Mouse (Mus musculus) hindbrain, embryonic 13.5 days (tissue): ENCODE measurements around the gene Mtpn. TPM values are rescaled to one million over a fixed set of nuclear protein-coding genes. Genes with fewer than 3 reads are reported as not detected.

ENCODE experiments used
- ATAC-seq: fragments of 200-750 bp; cut with Nextera tagmentation; 2 replicates; pipeline ENCODE4 v1.8.0; 2017; ENCODE audit warnings: moderate TSS enrichment; ENCODE audit not compliant: low FRiP score
- H3K27ac ChIP-seq: fragments of 300-500 bp; sonication (generic); 2 replicates; pipeline ENCODE4 v1.5.1; 2015; ENCODE audit warnings: inconsistent platforms, mild to moderate bottlenecking, moderate library complexity
- H3K27me3 ChIP-seq: fragments of 300-500 bp; sonication (generic); 2 replicates; pipeline ENCODE4 v1.6.1; 2015; ENCODE audit warnings: mild to moderate bottlenecking, inconsistent platforms
- H3K36me3 ChIP-seq: fragments of 300-500 bp; sonication (generic); 2 replicates; pipeline ENCODE4 v1.6.1; 2015; ENCODE audit warnings: mild to moderate bottlenecking, inconsistent platforms
- H3K4me1 ChIP-seq: fragments of 300-500 bp; sonication (generic); replicated peaks from 2 replicates; pipeline ENCODE4 v1.6.1; 2015; ENCODE audit warnings: inconsistent platforms
- H3K4me2 ChIP-seq: fragments of 300-500 bp; sonication (generic); 2 replicates; pipeline ENCODE4 v1.6.1; 2015; ENCODE audit warnings: inconsistent platforms, mild to moderate bottlenecking, moderate library complexity
- H3K4me3 ChIP-seq: fragments of 300-500 bp; sonication (generic); 2 replicates; pipeline ENCODE4 v1.5.1; 2015; ENCODE audit warnings: mild to moderate bottlenecking, inconsistent platforms
- H3K9ac ChIP-seq: fragments of 300-500 bp; sonication (generic); 2 replicates; pipeline ENCODE4 v1.6.1; 2015; ENCODE audit warnings: mild to moderate bottlenecking, inconsistent platforms
- H3K9me3 ChIP-seq: fragments of 300-500 bp; sonication (generic); 2 replicates; pipeline ENCODE4 v1.6.1; 2016; ENCODE audit warnings: inconsistent platforms
- WGBS: fragments of 180-500 bp; shearing (Covaris S2); methylation state at CpG from one replicate; pipeline ENCODE4 v1.1.7; 2015; 5-methylcytosine and 5-hydroxymethylcytosine counted together
- polyA plus RNA-seq: library from polyadenylated mRNA; unstranded; fragments of >200 nt; fragmentation: Nextera tagmentation; extraction: Ambion mirVana; gene quantifications from 2 replicates; pipeline ENCODE4 v1.2.1, GENCODE M21; 2015

Mtpn gene
- 188 and 195 TPM in 2 replicates for polyA plus RNA-seq

DNA sequence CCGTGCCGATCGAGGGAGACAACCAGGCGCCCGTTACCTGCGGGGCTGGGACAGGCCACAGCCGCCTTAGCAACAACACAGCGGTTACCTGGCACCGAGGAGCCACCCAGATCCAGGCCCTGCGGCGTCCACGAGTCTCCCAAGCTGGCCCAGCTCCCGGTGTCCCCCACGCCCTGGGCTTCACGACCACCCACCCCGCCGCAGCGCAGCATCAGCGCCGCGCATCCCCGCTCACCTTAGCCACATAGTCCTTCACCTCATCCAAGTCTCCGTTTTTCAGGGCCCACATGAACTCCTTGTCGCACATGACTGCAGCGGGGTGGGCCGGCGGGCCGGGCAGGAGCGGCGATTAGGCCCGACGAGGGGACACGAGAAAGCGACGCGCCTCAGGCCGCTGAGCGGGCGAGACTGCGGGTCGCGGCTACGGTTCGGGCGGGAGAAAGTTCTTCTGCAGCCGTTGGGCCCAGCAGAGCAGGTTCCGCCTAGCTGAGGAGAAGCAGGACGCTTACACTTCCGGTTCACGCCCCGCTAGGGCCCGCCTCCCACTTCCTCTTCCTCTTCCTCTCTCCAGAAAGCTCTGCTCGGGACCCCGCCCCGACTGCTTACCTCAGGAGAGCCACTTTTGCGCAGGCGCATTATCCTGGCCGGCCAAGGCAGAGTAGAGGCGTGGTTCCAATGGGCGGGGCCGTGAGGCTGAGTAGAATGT, at the start of gene Mtpn:
TSS of gene Mtpn (minus strand) at position 585 of the 706 bp plus-strand sequence.
- H3K4me1 ChIP-seq: peaks cover 18% of the 10 kb centered on the region
- peak within 1 kb of the TSS; percentile 97 for H3K9ac ChIP-seq
- H3K27ac ChIP-seq: peak within 1 kb of the TSS; percentile 84
- peak; percentile 100 for ATAC-seq
- H3K4me3 ChIP-seq: peak within 1 kb of the TSS; percentile 99
- WGBS: 0% methylated on average over 61 of the region's 61 CpGs
- H3K9me3 ChIP-seq: no peaks in the 10 kb centered on the region
- peak within 1 kb of the TSS; percentile 84 for H3K4me2 ChIP-seq
- H3K27me3 ChIP-seq: no peaks in the 10 kb centered on the region
- H3K36me3 ChIP-seq: no peaks in the 10 kb centered on the region

DNA sequence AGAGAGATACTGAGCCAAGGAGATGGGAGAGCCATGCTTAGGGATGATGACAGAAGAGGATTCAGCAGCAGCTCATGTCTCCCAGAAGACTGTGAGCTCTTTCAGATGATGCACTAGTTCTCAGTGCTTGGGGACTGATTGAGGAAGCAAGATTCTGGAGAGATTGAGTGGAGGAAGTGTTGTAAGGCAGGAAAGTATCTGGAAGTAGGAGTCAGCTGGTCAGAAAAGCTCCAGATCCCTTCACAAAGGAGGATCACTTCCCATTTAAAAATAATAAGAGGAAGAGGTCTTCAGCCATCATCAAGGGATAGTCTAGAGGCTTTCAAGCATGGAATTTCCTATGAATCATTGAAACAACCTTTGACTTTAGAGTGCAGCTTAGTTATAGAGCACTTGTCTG, 29.0 kb upstream of the Mtpn start:
- ATAC-seq: no peak
- no peaks in the 10 kb centered on the region for H3K9me3 ChIP-seq

GRCm38 (mm10) chr6:35567755-35568154, 28.1 kb upstream of the Mtpn start:
- H3K9me3 ChIP-seq: no peaks in the 10 kb centered on the region

More for the DNA sequence above, 29.0 kb upstream of the Mtpn start:
- no peaks in the 10 kb centered on the region for H3K36me3 ChIP-seq
- H3K4me3 ChIP-seq: no peak overlapping the region
- no peak overlapping the region for H3K27ac ChIP-seq
- no peaks in the 10 kb centered on the region for H3K4me1 ChIP-seq
- no peaks in the 10 kb centered on the region for H3K27me3 ChIP-seq
- no peak overlapping the region for H3K9ac ChIP-seq
- no peak overlapping the region for H3K4me2 ChIP-seq

DNA sequence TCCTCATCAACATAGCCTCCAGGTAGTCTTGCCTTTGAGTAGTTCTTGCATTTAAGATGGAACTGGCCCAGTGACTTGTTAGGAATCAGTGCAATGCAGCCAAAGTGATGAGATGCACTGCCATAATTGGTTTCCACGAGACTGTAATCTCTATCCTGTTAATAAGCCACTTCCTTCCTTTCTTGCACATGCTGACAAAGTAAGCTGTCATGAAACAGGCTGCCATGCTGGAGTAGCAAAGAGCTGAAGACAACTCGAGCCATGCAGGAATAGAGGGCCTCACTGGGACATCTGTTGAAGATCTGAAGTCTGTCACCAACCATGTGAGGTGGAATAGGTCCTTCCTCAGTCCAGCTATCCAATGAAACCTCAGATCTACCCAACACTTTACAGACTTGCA, 20.3 kb upstream of the Mtpn start:
- no peak overlapping the region for H3K4me2 ChIP-seq
- H3K4me1 ChIP-seq: no peaks in the 10 kb centered on the region
- no peak overlapping the region for H3K4me3 ChIP-seq
- H3K9me3 ChIP-seq: no peaks in the 10 kb centered on the region
- H3K27ac ChIP-seq: no peak overlapping the region
- no peak overlapping the region for H3K9ac ChIP-seq
- no peaks in the 10 kb centered on the region for H3K27me3 ChIP-seq
- no peak for ATAC-seq
- H3K36me3 ChIP-seq: no peaks in the 10 kb centered on the region
- 73% methylated on average over 2 of the region's 2 CpGs for WGBS

More at GRCm38 (mm10) chr6:35567755-35568154, 28.1 kb upstream of the Mtpn start:
- H3K4me3 ChIP-seq: no peak overlapping the region
- H3K4me1 ChIP-seq: no peaks in the 10 kb centered on the region
- H3K36me3 ChIP-seq: no peaks in the 10 kb centered on the region
- H3K9ac ChIP-seq: no peak overlapping the region
- no peak overlapping the region for H3K27ac ChIP-seq
- H3K27me3 ChIP-seq: no peaks in the 10 kb centered on the region
- ATAC-seq: no peak
- H3K4me2 ChIP-seq: no peak overlapping the region

DNA sequence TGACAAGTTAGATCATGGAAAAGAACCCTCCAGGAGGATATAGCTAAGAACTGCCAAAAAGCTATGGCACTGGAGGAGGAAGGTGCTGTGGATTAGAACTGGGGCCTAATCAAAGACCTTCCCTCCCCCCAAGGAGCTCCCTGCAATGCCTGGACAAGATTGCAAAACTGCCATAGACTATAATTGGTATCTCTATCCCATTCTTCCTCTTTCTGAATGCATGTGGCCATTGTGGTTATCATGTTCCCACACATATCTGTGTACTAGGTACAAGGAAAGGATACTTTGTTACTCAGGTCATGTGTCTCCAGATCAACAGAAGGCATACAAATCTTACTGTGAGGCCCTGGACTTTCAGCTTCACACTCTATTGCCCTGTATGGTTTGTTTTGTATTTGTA, 4.7 kb upstream of the Mtpn start:
- H3K9me3 ChIP-seq: peaks cover 10% of the 10 kb centered on the region; the same call in 1 of the 2 replicates
- no peak overlapping the region for H3K4me3 ChIP-seq
- H3K27ac ChIP-seq: no peak overlapping the region
- no peak overlapping the region for H3K4me2 ChIP-seq
- H3K36me3 ChIP-seq: no peaks in the 10 kb centered on the region
- H3K9ac ChIP-seq: no peak overlapping the region
- H3K4me1 ChIP-seq: no peaks in the 10 kb centered on the region
- no peak for ATAC-seq
- H3K27me3 ChIP-seq: no peaks in the 10 kb centered on the region

DNA sequence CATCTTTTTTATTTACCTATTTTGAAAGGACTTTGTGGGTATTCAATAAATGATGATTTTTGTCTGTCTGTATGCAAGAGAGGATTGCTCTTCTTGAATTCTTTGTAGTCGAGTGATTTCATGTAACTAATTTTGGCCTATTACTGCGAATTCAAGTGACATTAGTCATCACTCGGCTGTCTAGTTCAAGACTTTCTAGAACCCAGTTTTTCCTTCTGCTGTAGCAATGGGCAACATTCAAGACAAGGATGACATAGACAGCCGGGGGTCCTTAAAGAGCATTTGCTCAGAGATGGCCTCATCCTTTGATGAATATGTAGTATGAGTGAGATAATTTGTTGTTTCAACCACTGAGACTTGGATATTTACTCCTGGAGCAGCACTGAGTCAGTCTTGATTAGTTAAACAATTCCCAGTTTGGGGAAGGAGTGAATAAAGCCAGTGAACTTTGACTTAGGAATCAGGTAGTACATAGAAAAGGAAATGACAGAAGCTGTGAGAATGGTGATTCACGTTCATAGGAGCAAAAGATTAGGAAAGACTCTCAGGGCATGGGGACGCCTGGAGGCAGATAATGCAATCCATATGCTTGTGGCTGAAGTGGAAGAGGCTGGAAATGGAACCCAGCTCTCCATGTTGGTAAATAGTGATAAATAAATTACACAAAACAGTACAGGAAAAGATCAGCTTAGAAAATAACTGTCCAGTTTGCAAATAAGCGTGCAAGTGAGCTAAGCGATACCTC, 3.1 kb upstream of the Mtpn start:
- WGBS: 80% methylated on average over 8 of the region's 8 CpGs
- peaks cover 11% of the 10 kb centered on the region for H3K4me1 ChIP-seq
- H3K9ac ChIP-seq: no peak overlapping the region
- no peaks in the 10 kb centered on the region for H3K27me3 ChIP-seq
- no peak overlapping the region for H3K4me3 ChIP-seq
- H3K9me3 ChIP-seq: peaks cover 10% of the 10 kb centered on the region; the same call in 1 of the 2 replicates
- H3K4me2 ChIP-seq: no peak overlapping the region
- no peaks in the 10 kb centered on the region for H3K36me3 ChIP-seq
- no peak for ATAC-seq
- no peak overlapping the region for H3K27ac ChIP-seq

- Histone ChIP-seq H3K4me1 (peaks cover 18% of the 10 kb centered on the region), H3K27me3 (no peaks in the 10 kb centered on the region), H3K4me2 (no peak overlapping the region), H3K9ac (no peak overlapping the region), H3K36me3 (no peaks in the 10 kb centered on the region), H3K4me3 (no peak overlapping the region), H3K27ac (no peak overlapping the region), H3K9me3 (no peaks in the 10 kb centered on the region)
- no peak for ATAC-seq
- WGBS: 95% methylated on average over 9 of the region's 9 CpGs
Observed at GRCm38 (mm10) chr6:35540377-35540776, 689 bp upstream of the Mtpn start.

DNA sequence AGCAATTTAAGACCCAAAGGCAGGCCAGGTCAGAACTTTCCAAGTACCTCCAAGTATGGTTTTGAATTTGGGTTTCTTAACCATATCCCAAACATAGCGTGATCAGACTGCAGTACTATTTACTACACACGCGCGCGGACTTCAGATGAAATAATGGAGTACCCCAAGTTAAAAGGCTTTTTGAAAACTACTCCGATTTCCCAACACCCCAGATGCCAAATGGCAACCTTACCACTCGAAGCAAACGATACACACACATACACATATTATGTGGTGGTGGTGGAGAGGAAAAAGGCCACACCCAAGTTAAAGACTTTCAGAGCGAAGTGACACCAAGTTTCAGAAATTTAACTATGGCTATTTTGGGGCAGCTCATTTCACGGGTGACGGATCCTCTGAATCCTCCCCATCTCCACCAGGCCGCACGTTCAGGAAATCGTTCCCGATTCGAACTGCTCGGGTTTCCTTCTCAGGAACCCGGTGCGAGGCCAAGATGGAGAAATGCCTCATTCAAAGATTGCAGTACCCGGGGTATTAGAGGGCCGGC, 858 bp downstream of the Mtpn start:
- H3K27me3 ChIP-seq: no peaks in the 10 kb centered on the region
- H3K4me2 ChIP-seq: peak overlapping the region; percentile 84
- 10% methylated on average over 21 of the region's 21 CpGs for WGBS
- peak overlapping the region; percentile 99 for H3K4me3 ChIP-seq
- peak overlapping the region; percentile 97 for H3K9ac ChIP-seq
- H3K4me1 ChIP-seq: peaks cover 18% of the 10 kb centered on the region
- no peak for ATAC-seq
- H3K27ac ChIP-seq: peak overlapping the region; percentile 84
- no peaks in the 10 kb centered on the region for H3K9me3 ChIP-seq
- H3K36me3 ChIP-seq: no peaks in the 10 kb centered on the region

DNA sequence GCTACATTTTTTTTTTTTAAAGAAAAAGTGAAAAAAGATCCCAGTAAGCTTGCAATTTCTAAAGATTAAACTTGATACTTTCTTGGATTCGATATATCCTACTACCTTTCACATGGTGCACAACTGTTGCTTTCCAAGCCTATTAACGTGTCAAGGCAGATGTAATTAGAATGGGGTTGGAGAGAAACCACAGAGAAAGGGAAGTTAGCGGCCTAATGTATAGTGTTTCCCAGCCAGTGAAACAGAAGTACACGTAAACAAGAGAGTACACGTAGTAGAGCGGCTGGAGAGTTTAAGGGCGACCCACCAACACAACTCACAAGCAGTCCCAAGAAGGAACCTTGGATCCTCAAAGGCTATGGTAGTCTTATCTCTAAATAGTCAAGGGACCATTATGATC, 3.7 kb downstream of the Mtpn start:
- Histone ChIP-seq H3K36me3 (no peaks in the 10 kb centered on the region), H3K27ac (no peak overlapping the region), H3K4me2 (no peak overlapping the region), H3K9ac (no peak overlapping the region), H3K9me3 (no peaks in the 10 kb centered on the region), H3K4me3 (no peak overlapping the region), H3K27me3 (no peaks in the 10 kb centered on the region), H3K4me1 (peaks cover 18% of the 10 kb centered on the region)
- ATAC-seq: no peak
- 94% methylated on average over 7 of the region's 7 CpGs for WGBS

DNA sequence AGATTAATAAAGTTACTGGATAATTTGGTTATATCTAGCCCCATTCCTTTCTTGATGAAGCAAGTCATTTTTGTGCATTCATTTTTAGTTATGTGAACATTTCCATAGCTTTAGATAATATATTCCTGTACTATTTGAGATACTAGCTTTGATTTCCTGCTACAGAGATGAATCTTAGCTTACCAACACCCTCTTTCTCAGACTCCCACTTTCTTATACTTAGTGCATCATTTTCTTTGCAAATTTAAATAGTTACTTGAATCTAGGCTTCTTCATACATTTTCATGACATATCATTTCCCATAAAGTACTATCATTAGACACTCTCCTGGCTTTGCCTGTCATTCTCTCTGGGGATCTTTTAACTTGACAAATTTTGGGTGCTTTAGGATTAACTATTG, 26.3 kb downstream of the Mtpn start:
- Histone ChIP-seq H3K4me1 (no peaks in the 10 kb centered on the region), H3K27me3 (no peaks in the 10 kb centered on the region), H3K9me3 (no peaks in the 10 kb centered on the region), H3K36me3 (peaks cover 24% of the 10 kb centered on the region), H3K27ac (no peak overlapping the region), H3K9ac (no peak overlapping the region), H3K4me2 (no peak overlapping the region), H3K4me3 (no peak overlapping the region)
- ATAC-seq: no peak

DNA sequence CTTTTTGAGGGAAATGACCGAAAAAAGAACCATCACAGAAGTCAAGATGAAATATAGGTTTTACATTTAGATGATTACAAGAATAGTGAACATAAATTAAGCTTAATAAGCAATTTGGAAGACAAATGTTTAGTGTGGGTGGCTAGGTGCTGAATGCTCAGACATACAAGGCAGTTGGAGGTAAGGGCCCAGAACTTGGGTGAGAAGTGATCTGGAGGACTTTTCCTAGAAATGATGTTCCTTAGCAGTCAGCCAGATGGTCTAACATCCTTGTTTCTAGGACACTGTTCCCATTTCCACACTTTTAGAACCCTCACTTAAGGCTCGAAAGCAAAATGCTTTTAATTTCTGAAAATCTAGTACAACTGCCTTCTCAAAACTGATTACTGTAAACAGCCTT, 34.9 kb downstream of the Mtpn start:
- Histone ChIP-seq H3K27me3 (no peaks in the 10 kb centered on the region), H3K4me2 (no peak overlapping the region), H3K36me3 (peaks cover 3% of the 10 kb centered on the region; the same call in 1 of the 2 replicates), H3K4me3 (no peak overlapping the region), H3K27ac (no peak overlapping the region), H3K9ac (no peak overlapping the region), H3K4me1 (no peaks in the 10 kb centered on the region), H3K9me3 (no peaks in the 10 kb centered on the region)
- WGBS: 93% methylated on average over 2 of the region's 2 CpGs
- ATAC-seq: no peak

DNA sequence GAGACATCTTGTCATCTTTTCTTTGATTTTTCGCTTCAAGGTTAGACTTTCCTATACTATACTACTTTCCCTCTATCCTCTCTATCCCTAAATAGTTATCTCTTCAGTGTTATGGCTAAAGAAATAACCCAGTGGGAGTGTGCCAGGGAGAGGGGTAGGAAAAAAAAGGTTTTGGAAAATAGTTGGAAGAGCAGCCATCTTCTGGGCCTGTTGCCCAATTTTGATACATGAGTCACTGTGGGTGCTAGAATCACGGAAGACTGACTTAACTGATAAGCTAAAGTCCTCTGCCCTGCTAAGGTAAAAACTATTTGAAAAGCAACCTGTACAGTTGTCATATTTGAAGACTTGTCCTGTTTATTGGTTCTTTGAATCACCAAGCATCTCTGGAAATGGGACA, 36.8 kb downstream of the Mtpn start:
- Histone ChIP-seq H3K9ac (no peak overlapping the region), H3K4me2 (no peak overlapping the region), H3K27ac (no peak overlapping the region), H3K4me3 (no peak overlapping the region), H3K4me1 (no peaks in the 10 kb centered on the region), H3K36me3 (no peaks in the 10 kb centered on the region), H3K9me3 (no peaks in the 10 kb centered on the region), H3K27me3 (no peaks in the 10 kb centered on the region)
- ATAC-seq: no peak
- 94% methylated on average over 2 of the region's 2 CpGs for WGBS
